Mouse (Mus musculus) splenic B cell, adult 2 months (primary cell): Measurements from ENCODE around the gene Sec61b.

Experiments
- DNase-seq: peaks from one replicate; pipeline ENCODE4 v3.0.0-alpha.2; 2011; ENCODE audit warnings: low read depth, low spot score
- H3K27me3 ChIP-seq: 2 replicates; pipeline ENCODE4 v1.6.1; 2012; ENCODE audit warnings: mild to moderate bottlenecking, low read length, moderate library complexity, mixed read lengths; ENCODE audit not compliant: control insufficient read depth, poor library complexity, insufficient read depth, severe bottlenecking
- H3K36me3 ChIP-seq: 2 replicates; pipeline ENCODE4 v1.6.1; 2012; ENCODE audit warnings: mild to moderate bottlenecking, low read length, moderate library complexity, mixed read lengths; ENCODE audit not compliant: control insufficient read depth, poor library complexity, insufficient read depth, severe bottlenecking

Sec61b gene

GRCm38 (mm10) chr4:47449586-47450522 lies 24.6 kb upstream of the Sec61b start:
- DNase-seq = no peak
- H3K27me3 ChIP-seq = no peaks in the 10 kb centered on the region
- H3K36me3 ChIP-seq = no peaks in the 10 kb centered on the region

GRCm38 (mm10) chr4:47467196-47467595 lies 7.3 kb upstream of the Sec61b start:
- H3K36me3 ChIP-seq = peaks cover 8% of the 10 kb centered on the region
- H3K27me3 ChIP-seq = no peaks in the 10 kb centered on the region
- DNase-seq = no peak

DNA sequence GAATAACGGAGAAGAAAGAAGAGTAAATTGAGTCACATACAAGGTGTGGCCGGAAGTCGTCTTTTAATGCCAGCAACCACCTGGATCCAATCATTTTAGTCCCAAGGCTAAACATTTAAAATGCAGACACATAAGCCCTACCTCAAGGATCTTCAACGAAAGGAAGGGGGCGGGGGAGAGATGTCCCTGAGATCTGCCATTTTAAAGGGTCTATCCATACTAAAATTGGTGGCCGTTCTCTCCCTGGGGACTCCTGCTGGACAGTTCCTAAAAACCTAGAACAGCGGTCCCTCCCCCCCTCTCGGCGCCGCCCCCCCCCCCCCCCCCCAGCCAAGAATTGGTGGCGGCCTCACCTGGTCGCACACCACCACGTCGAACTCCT lies 881 bp upstream of the Sec61b start:
- no peak for DNase-seq

DNA sequence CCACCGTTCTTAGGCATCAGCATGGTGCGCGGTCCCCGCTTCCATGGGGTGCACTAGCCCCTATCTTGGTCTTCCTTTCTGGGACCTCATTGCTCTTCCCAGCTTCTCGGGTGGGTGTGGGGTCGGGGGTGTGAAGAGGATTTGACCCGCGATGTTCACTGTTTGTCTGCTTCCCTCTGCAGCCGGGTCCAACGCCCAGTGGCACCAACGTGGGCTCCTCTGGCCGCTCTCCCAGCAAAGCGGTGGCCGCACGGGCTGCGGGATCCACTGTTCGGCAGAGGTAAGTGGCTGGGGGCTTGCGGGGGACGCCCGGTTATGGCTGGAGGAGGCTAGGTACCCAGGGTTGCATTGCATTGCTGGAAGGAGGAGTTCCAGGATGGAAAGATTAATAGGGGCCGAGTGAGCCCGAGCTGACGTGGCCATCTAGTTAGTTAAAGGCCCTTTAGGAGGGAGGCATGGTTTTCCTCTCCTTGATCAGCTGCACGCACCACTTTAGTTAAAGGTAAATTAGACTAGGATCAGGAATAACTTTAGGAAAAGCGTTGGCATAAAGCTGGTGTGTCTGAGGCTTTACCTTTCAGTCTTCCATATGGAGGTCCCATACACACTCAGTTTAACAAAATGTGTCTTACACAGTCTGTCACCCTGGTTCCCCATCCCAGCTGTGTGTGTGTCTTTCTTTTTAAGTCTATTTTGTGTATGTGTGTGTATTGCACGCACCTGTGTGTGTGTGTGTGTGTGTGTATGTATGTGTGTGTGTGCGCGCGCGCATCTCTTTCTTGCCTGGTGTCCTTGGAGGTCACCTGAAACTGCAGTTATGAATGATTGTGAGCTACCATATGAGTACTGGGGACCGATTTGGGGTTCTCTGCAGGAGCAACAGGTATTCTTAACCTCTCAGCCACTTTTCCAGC lies 529 bp downstream of the Sec61b start:
- H3K36me3 ChIP-seq = peaks cover 8% of the 10 kb centered on the region
- H3K27me3 ChIP-seq = no peaks in the 10 kb centered on the region
- no peak for DNase-seq

More for the DNA sequence above, 881 bp upstream of the Sec61b start:
- no peaks in the 10 kb centered on the region for H3K27me3 ChIP-seq
- peaks cover 8% of the 10 kb centered on the region for H3K36me3 ChIP-seq

DNA sequence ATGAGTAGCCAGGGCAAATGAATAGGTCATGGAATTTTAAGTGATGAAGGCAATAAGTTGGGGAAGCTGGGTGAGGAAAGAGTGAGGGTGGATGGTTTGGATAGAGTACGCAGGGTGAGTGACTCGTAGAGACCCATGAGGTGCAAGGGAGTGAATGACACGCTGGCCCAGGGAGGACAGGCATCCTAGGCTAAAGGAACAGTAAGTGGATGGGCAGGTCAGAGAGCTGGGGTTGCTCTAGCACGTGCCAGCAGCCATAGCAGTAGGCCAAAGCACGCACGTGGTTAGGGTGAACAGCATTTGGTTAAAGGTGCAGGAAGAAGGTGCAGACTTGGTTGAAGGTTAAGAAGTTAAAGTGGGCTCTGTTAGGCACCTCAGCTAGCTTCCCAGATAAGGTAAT lies 3.1 kb downstream of the Sec61b start:
- peaks cover 3% of the 10 kb centered on the region for H3K36me3 ChIP-seq
- H3K27me3 ChIP-seq = no peaks in the 10 kb centered on the region
- DNase-seq = no peak

DNA sequence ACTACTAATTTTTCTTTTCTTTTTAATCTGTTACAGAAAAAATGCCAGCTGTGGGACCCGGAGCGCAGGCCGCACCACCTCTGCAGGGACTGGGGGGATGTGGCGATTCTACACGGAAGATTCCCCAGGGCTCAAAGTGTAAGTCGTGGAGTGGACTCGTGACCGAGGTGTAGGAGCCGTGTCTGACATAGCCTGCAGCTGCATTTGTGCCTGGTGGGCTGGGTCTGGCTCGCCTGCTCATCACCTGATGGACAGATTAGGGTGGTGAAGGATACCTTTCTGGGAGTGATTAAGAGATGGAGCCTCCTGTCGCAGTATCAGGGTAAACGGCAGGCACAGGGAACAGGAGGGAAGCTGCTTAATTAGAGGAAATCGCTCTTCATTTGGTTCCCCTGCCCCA lies 5.6 kb downstream of the Sec61b start:
- H3K27me3 ChIP-seq = no peaks in the 10 kb centered on the region

DNA sequence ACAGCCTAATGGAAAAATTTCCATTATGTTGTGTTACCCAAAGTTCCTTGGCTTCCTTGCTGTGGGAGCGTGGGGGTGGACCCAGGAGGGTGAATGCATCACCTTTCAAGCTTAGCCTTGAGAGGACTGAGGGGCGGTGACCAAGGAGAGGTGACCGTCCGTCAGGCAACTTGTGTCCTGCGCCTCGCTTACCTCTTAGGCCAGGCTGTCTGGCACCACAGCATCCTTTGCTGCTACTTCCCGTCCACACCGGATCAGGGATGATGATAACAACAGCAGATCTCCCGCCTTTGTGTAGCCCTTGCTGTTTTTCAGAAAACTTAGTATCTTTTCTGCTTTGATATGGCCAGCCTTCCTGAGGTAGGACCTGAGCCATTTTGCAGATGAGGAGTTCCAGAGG lies 6.1 kb downstream of the Sec61b start:
- Histone ChIP-seq H3K36me3 (peaks cover 5% of the 10 kb centered on the region), H3K27me3 (no peaks in the 10 kb centered on the region)
- DNase-seq = no peak

More for the DNA sequence above, 5.6 kb downstream of the Sec61b start:
- no peak for DNase-seq
- H3K36me3 ChIP-seq = peaks cover 5% of the 10 kb centered on the region

DNA sequence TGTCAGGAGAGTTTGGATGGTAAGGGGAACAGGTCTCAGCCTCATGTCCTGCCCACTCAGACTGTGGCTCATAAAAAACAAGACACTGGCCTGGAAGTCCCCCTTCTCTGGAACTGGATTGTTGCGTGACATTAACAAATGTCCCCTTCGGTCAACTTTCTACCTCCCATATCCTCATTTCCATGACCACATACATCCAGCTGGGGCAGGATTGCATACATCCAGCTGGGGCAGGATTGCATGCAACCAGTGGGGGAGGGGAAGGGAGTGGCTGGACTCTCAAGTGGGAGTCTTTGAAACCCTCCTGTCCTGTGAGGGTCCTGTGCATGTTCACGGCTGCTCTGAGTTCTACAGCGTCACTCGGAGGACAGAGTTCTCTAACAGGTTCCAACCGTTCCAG lies 16.8 kb downstream of the Sec61b start:
- no peak for DNase-seq

GRCm38 (mm10) chr4:47492311-47493086 lies 18.0 kb downstream of the Sec61b start:
- no peaks in the 10 kb centered on the region for H3K27me3 ChIP-seq
- H3K36me3 ChIP-seq = no peaks in the 10 kb centered on the region
- no peak for DNase-seq

More for the DNA sequence above, 16.8 kb downstream of the Sec61b start:
- Histone ChIP-seq H3K27me3 (no peaks in the 10 kb centered on the region), H3K36me3 (no peaks in the 10 kb centered on the region)

GRCm38 (mm10) chr4:47493456-47493855 lies 19.0 kb downstream of the Sec61b start:
- no peak for DNase-seq
- H3K36me3 ChIP-seq = no peaks in the 10 kb centered on the region
- H3K27me3 ChIP-seq = no peaks in the 10 kb centered on the region

DNA sequence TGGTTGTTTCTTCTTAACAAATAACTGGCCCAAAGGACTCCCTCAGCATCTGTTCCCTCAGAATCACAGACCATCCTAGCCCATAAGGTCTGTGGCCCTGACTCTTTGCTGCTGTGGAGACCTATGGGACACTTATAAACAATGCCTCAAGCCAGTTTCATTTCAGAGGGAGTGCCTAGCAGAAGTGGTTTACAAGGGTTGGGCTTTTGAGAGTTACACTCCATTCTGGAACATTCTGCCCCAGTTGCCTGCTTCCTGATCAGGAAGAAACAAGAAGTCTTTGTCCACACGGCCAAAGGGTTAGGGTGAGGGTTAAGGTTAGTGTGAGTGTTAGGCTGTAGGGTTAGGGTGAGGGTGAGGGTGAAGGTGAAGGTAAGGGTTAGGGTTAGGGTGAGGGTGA lies 19.7 kb downstream of the Sec61b start:
- H3K36me3 ChIP-seq = no peaks in the 10 kb centered on the region

DNA sequence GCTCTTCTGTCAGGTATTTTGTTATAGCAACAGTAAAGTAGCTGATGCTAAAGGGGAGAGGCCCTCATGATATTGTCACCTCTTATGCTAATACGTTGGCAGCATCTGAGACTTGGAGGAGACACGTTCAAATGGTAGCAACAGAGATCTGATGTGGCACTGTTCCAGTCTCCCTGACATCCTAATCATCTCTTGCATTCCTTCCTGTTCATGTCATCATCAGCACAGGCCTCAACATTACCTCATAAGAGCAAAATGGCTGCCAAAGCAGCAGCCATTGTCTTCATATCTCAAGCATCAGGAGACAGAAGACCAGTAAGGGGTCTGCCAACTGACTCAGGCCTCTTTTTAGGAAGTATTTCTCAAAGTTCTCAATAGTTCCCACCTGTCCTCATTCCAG lies 20.2 kb downstream of the Sec61b start:
- DNase-seq = no peak
- Histone ChIP-seq H3K27me3 (no peaks in the 10 kb centered on the region), H3K36me3 (no peaks in the 10 kb centered on the region)

More for the DNA sequence above, 19.7 kb downstream of the Sec61b start:
- H3K27me3 ChIP-seq = no peaks in the 10 kb centered on the region
- DNase-seq = no peak

DNA sequence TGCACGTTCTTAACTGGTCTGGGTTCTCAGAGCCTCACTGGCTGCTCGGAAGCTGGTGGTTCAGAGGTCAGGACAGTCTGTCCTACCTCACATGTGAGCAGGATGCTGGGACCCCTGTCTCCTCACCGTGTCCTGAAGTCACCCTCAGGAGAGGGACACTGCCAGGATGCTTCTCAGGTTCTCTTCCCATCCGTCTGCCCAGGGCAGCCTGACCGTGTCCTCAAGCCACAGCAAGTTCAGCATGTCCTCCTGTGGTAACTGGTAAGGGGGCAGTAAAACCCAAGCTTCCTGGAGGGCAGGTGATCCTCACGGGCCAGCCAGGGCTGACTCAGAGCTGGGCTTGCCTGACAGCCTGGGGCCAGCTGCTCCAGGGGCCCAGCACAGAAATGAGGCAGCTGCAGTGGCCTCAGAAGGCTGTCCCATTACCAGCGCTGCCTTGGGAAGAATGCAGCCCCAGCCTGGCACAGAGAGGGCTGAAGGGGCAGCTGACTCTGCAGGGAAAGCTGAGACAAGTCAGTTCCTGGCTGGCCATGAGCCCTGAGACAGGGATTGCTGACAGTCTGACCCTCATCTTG lies 23.4 kb downstream of the Sec61b start:
- no peaks in the 10 kb centered on the region for H3K27me3 ChIP-seq
- DNase-seq = no peak

GRCm38 (mm10) chr4:47499121-47499545 lies 24.7 kb downstream of the Sec61b start:
- Histone ChIP-seq H3K36me3 (no peaks in the 10 kb centered on the region), H3K27me3 (no peaks in the 10 kb centered on the region)
- no peak for DNase-seq

More for the DNA sequence above, 23.4 kb downstream of the Sec61b start:
- H3K36me3 ChIP-seq = no peaks in the 10 kb centered on the region
